Mouse (Mus musculus): ENCODE data around the gene Caprin2. TPM values are rescaled to one million over a fixed set of nuclear protein-coding genes. Genes with fewer than 3 reads are reported as not detected.
A peak's percentile ranks its signal among the peaks of the same experiment; 100 is the strongest.

The Caprin2 gene
- polyA plus RNA-seq, 1 experiment from 2014 or later = 12.0 TPM

GRCm38 (mm10) chr6:148894888-148895772 lies 907 bp downstream of the Caprin2 start:
- Histone ChIP-seq H3K9ac (ENCODE audit: low read length) (peak overlapping the region; percentile 91), H3K27ac (ENCODE audit: low read length) (peak overlapping the region; percentile 89), H3K27me3 (ENCODE audit: control insufficient read depth, insufficient read depth, low read length) (no peaks in the 10 kb centered on the region), H3K36me3 (ENCODE audit: control insufficient read depth, insufficient read depth) (no peaks in the 10 kb centered on the region), H3K9me3 (replicated peaks; ENCODE audit: control insufficient read depth, low read length) (no peaks in the 10 kb centered on the region), H3K4me2 (ENCODE audit: low read depth, low read length) (peak overlapping the region; percentile 96), H3K4me1 (ENCODE audit: control insufficient read depth, insufficient read depth, low read length) (peaks cover 7% of the 10 kb centered on the region), H3K4me3 (ENCODE audit: low read length) (peak overlapping the region; percentile 89)
- WGBS = 9% methylated on average over 18 of the region's 18 CpGs
- peak; percentile 7; the same call in 1 of the 2 replicates for ATAC-seq (replicated peaks; ENCODE audit: extremely low read depth, insufficient read depth, low FRiP score)

DNA sequence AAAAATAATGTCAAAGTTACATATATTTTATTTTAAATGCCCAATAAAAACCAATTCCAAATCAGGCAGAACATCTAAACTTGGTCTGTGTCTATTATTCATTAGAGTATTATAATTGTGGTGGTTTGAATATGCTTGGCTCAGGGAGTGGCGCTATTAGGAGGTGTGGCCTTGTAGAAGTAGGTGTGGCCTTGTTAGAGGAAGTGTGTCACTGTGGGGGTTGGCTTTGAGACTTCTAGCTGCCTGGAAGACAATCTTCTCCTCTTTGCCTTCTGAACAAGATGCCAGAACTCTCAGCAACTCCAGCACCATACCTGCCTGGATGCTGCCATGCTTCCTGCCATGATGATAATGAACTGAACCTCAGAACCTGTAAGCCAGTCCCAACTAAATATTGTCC lies 22.1 kb downstream of the Caprin2 start:
- no peak overlapping the region for H3K4me2 ChIP-seq (ENCODE audit: low read depth, low read length)
- no peak for ATAC-seq (replicated peaks; ENCODE audit: extremely low read depth, insufficient read depth, low FRiP score)
- H3K27ac ChIP-seq (ENCODE audit: low read length) = no peak overlapping the region
- H3K27me3 ChIP-seq (ENCODE audit: control insufficient read depth, insufficient read depth, low read length) = no peaks in the 10 kb centered on the region
- WGBS = 91% methylated on average over 1 of the region's 1 CpGs
- H3K4me3 ChIP-seq (ENCODE audit: low read length) = no peak overlapping the region
- H3K9ac ChIP-seq (ENCODE audit: low read length) = no peak overlapping the region
- H3K4me1 ChIP-seq (ENCODE audit: control insufficient read depth, insufficient read depth, low read length) = no peaks in the 10 kb centered on the region
- peaks cover 1% of the 10 kb centered on the region; the same call in 1 of the 2 replicates for H3K36me3 ChIP-seq (ENCODE audit: control insufficient read depth, insufficient read depth)
- no peaks in the 10 kb centered on the region for H3K9me3 ChIP-seq (replicated peaks; ENCODE audit: control insufficient read depth, low read length)

- Histone ChIP-seq H3K9ac (ENCODE audit: low read length) (no peak overlapping the region), H3K4me2 (ENCODE audit: low read depth, low read length) (no peak overlapping the region), H3K27me3 (ENCODE audit: control insufficient read depth, insufficient read depth, low read length) (no peaks in the 10 kb centered on the region), H3K9me3 (replicated peaks; ENCODE audit: control insufficient read depth, low read length) (no peaks in the 10 kb centered on the region), H3K36me3 (ENCODE audit: control insufficient read depth, insufficient read depth) (peaks cover 6% of the 10 kb centered on the region; the same call in 1 of the 2 replicates), H3K4me1 (ENCODE audit: control insufficient read depth, insufficient read depth, low read length) (no peaks in the 10 kb centered on the region), H3K27ac (ENCODE audit: low read length) (no peak overlapping the region), H3K4me3 (ENCODE audit: low read length) (no peak overlapping the region)
- no peak for ATAC-seq (replicated peaks; ENCODE audit: extremely low read depth, insufficient read depth, low FRiP score)
These were observed 50.4 kb downstream of the Caprin2 start for GRCm38 (mm10) chr6:148845629-148846028.

DNA sequence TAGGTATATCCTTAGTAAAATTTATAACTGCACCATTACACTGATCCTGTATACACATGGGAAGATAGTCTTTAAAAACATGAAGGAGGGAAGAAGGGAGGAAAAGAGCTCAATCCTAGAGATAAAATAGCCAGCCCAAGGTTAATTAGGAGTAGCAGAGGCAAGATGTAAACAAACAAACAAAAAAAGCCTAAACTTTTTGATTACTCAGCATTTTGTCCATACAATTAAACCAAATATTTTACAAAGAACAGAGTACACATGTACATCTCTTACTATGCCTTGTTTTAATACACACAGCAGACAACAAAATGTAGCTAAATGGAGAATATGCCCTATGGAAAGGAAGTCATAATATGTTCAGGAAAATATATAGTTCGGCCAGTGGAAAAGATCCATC lies 54.3 kb downstream of the Caprin2 start:
- peaks cover 2% of the 10 kb centered on the region; the same call in 1 of the 2 replicates for H3K36me3 ChIP-seq (ENCODE audit: control insufficient read depth, insufficient read depth)
- H3K4me2 ChIP-seq (ENCODE audit: low read depth, low read length) = no peak overlapping the region
- no peak overlapping the region for H3K9ac ChIP-seq (ENCODE audit: low read length)
- ATAC-seq (replicated peaks; ENCODE audit: extremely low read depth, insufficient read depth, low FRiP score) = no peak
- no peaks in the 10 kb centered on the region for H3K9me3 ChIP-seq (replicated peaks; ENCODE audit: control insufficient read depth, low read length)
- 96% methylated on average over 1 of the region's 1 CpGs for WGBS
- no peaks in the 10 kb centered on the region for H3K4me1 ChIP-seq (ENCODE audit: control insufficient read depth, insufficient read depth, low read length)
- no peaks in the 10 kb centered on the region for H3K27me3 ChIP-seq (ENCODE audit: control insufficient read depth, insufficient read depth, low read length)
- no peak overlapping the region for H3K4me3 ChIP-seq (ENCODE audit: low read length)
- H3K27ac ChIP-seq (ENCODE audit: low read length) = no peak overlapping the region

- no peak for ATAC-seq (replicated peaks; ENCODE audit: extremely low read depth, insufficient read depth, low FRiP score)
- Histone ChIP-seq H3K4me1 (ENCODE audit: control insufficient read depth, insufficient read depth, low read length) (no peaks in the 10 kb centered on the region), H3K4me3 (ENCODE audit: low read length) (no peak overlapping the region), H3K9me3 (replicated peaks; ENCODE audit: control insufficient read depth, low read length) (0 out of 2 replicates have a peak, but pooled peaks cover 3% of the 10 kb centered on the region), H3K9ac (ENCODE audit: low read length) (no peak overlapping the region), H3K36me3 (ENCODE audit: control insufficient read depth, insufficient read depth) (no peaks in the 10 kb centered on the region), H3K27me3 (ENCODE audit: control insufficient read depth, insufficient read depth, low read length) (no peaks in the 10 kb centered on the region), H3K27ac (ENCODE audit: low read length) (no peak overlapping the region), H3K4me2 (ENCODE audit: low read depth, low read length) (no peak overlapping the region)
These were observed 57.6 kb downstream of the Caprin2 start for GRCm38 (mm10) chr6:148838460-148838859.

GRCm38 (mm10) chr6:148831728-148832121 lies 64.3 kb downstream of the Caprin2 start:
- 25% methylated on average over 3 of the region's 3 CpGs for WGBS
- Histone ChIP-seq H3K36me3 (ENCODE audit: control insufficient read depth, insufficient read depth) (no peaks in the 10 kb centered on the region), H3K27ac (ENCODE audit: low read length) (0 out of 2 replicates have a peak overlapping the region, but pooled peaks have one; percentile 32), H3K4me3 (ENCODE audit: low read length) (peak overlapping the region; percentile 90), H3K27me3 (ENCODE audit: control insufficient read depth, insufficient read depth, low read length) (no peaks in the 10 kb centered on the region), H3K4me1 (ENCODE audit: control insufficient read depth, insufficient read depth, low read length) (peaks cover 8% of the 10 kb centered on the region), H3K9me3 (replicated peaks; ENCODE audit: control insufficient read depth, low read length) (0 out of 2 replicates have a peak, but pooled peaks cover 3% of the 10 kb centered on the region), H3K9ac (ENCODE audit: low read length) (peak overlapping the region; percentile 61), H3K4me2 (ENCODE audit: low read depth, low read length) (peak overlapping the region; percentile 66)
- no peak for ATAC-seq (replicated peaks; ENCODE audit: extremely low read depth, insufficient read depth, low FRiP score)

GRCm38 (mm10) chr6:148830748-148831727 lies 65.0 kb downstream of the Caprin2 start, which contains the start of gene Ipo8:
Ipo8 (minus strand) TSS chr6:148831467.
- peak within 1 kb of the TSS; percentile 90 for H3K4me3 ChIP-seq (ENCODE audit: low read length)
- WGBS = under 1% methylated on average over 46 of the region's 47 CpGs

DNA sequence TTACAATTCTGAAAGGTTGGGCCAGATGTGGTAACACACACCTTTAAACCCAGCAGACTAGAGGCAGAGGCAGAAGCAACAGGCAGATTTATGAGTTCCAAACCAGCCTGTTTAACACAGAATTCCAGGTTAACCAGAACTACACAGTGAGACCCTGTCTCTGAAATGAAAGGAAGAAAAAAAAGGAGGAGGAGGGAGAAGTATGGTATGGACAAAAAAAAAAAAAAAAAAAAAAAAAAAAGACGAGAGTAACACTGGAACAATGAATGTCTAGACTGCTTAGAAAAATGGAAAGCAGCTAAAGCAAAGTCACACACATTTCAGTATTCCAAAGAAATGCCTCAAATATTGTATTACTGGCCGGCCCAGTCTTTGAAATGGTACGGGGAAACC lies 65.7 kb downstream of the Caprin2 start:
- Histone ChIP-seq H3K4me1 (ENCODE audit: control insufficient read depth, insufficient read depth, low read length) (peaks cover 8% of the 10 kb centered on the region), H3K9ac (ENCODE audit: low read length) (peak overlapping the region; percentile 81), H3K9me3 (replicated peaks; ENCODE audit: control insufficient read depth, low read length) (0 out of 2 replicates have a peak, but pooled peaks cover 3% of the 10 kb centered on the region), H3K27ac (ENCODE audit: low read length) (no peak overlapping the region), H3K4me2 (ENCODE audit: low read depth, low read length) (peak overlapping the region; percentile 71), H3K27me3 (ENCODE audit: control insufficient read depth, insufficient read depth, low read length) (no peaks in the 10 kb centered on the region), H3K36me3 (ENCODE audit: control insufficient read depth, insufficient read depth) (no peaks in the 10 kb centered on the region), H3K4me3 (ENCODE audit: low read length) (peak overlapping the region; percentile 90)
- ATAC-seq (replicated peaks; ENCODE audit: extremely low read depth, insufficient read depth, low FRiP score) = no peak
- 0% methylated on average over 3 of the region's 3 CpGs for WGBS

More at GRCm38 (mm10) chr6:148830748-148831727, 65.0 kb downstream of the Caprin2 start, which contains the start of gene Ipo8:
- no peaks in the 10 kb centered on the region for H3K36me3 ChIP-seq (ENCODE audit: control insufficient read depth, insufficient read depth)
- peak; percentile 98 for ATAC-seq (replicated peaks; ENCODE audit: extremely low read depth, insufficient read depth, low FRiP score)
- peak within 1 kb of the TSS; percentile 71 for H3K4me2 ChIP-seq (ENCODE audit: low read depth, low read length)
- 0 out of 2 replicates have a peak, but pooled peaks cover 3% of the 10 kb centered on the region for H3K9me3 ChIP-seq (replicated peaks; ENCODE audit: control insufficient read depth, low read length)
- peak within 1 kb of the TSS; percentile 64 for H3K27ac ChIP-seq (ENCODE audit: low read length)
- H3K27me3 ChIP-seq (ENCODE audit: control insufficient read depth, insufficient read depth, low read length) = no peaks in the 10 kb centered on the region
- H3K9ac ChIP-seq (ENCODE audit: low read length) = peak within 1 kb of the TSS; percentile 81
- peaks cover 8% of the 10 kb centered on the region for H3K4me1 ChIP-seq (ENCODE audit: control insufficient read depth, insufficient read depth, low read length)
